In genomic region chr17:62625646-62626020, GRCm38 (mm10) we compare ENCODE assay signal across 15 mouse cellular contexts.
DNase-seq lines count a peak whose midpoint lies in the region; ATAC-seq and TF ChIP-seq lines count a peak whose summit lies in the region.
"Had no signal": no experiment of that assay in that cellular context is flagged by ENCODE, and none has a peak within 500 bp of the region (broad histone marks: within the 10 kb centered on the region; RNA-seq: fewer than 3 reads in every experiment).

No protein-coding gene starts in this region.

- no peak for TF ChIP-seq CTCF in stomach, postnatal 0 days (IDR thresholded peaks at IDR 0.05; ENCODE audit: low read depth)

- no peaks in the 10 kb centered on the region for H3K9me3 ChIP-seq in neural tube, embryonic 11.5 days (ENCODE audit: control insufficient read depth, low read length)
- H3K9me3 ChIP-seq in stomach, postnatal 0 days (ENCODE audit: control insufficient read depth, low read length): no peaks in the 10 kb centered on the region
- H3K9me3 ChIP-seq: limb, embryonic 12.5 days had no signal

- H3K4me3 ChIP-seq in neural tube, embryonic 11.5 days (ENCODE audit: low read depth, low read length): no peak overlapping the region
- no peak overlapping the region for H3K4me3 ChIP-seq in stomach, postnatal 0 days (ENCODE audit: low read depth, low read length)
- H3K4me3 ChIP-seq: limb, embryonic 12.5 days; megakaryocyte, embryonic 14.5 days had no signal

- no peak for TF ChIP-seq EP300 in stomach, postnatal 0 days (optimal IDR thresholded peaks at IDR 0.05)

- no peak overlapping the region for H3K27ac ChIP-seq in neural tube, embryonic 11.5 days (ENCODE audit: low read depth, low read length)
- no peak overlapping the region for H3K27ac ChIP-seq in stomach, postnatal 0 days (replicated peaks)
- H3K27ac ChIP-seq: limb, embryonic 12.5 days had no signal

- H3K36me3 ChIP-seq in neural tube, embryonic 11.5 days (ENCODE audit: control insufficient read depth, insufficient read depth, low read length): no peaks in the 10 kb centered on the region
- no peaks in the 10 kb centered on the region for H3K36me3 ChIP-seq in stomach, postnatal 0 days (ENCODE audit: control insufficient read depth, insufficient read depth, low read length)
- H3K36me3 ChIP-seq: limb, embryonic 12.5 days had no signal

- ATAC-seq in neural tube, embryonic 11.5 days (ENCODE audit: insufficient read depth, low FRiP score, low TSS enrichment): no peak
- no peak for ATAC-seq in frontal cortex, adult (ENCODE audit: low TSS enrichment)
- ATAC-seq in stomach, postnatal 0 days (ENCODE audit: low FRiP score, low TSS enrichment): no peak

- H3K9ac ChIP-seq in neural tube, embryonic 11.5 days (ENCODE audit: low read length): no peak overlapping the region
- H3K9ac ChIP-seq in stomach, postnatal 0 days (ENCODE audit: low read length): no peak overlapping the region
- H3K9ac ChIP-seq: limb, embryonic 12.5 days; lung, embryonic 14.5 days had no signal

- peak; percentile 57 to 76 for DNase-seq in cerebellum, postnatal 10 days
- DNase-seq in cerebellum, adult 9-11 months: no peak
- peak; percentile 45 for DNase-seq in neural tube, embryonic 11.5 days (ENCODE audit: low spot score)
- DNase-seq in neural tube, embryonic 10.5 days (ENCODE audit: extremely low spot score, low spot score): no peak
- DNase-seq in mesoderm, embryonic 11.5 days (ENCODE audit: low read depth, low spot score): peak; percentile 53
- DNase-seq in right cerebral cortex, postnatal 4 days: no peak
- no peak for DNase-seq in stomach, postnatal 0 days (ENCODE audit: low spot score)
- DNase-seq: gastrocnemius, postnatal 14 days; kidney, adult 9 months; layer of hippocampus, adult 9-11 months; lung, embryonic 14.5 days; spleen, adult 18-20 months had no signal

- peaks cover 13% of the 10 kb centered on the region for H3K4me1 ChIP-seq in neural tube, embryonic 11.5 days (ENCODE audit: control insufficient read depth, insufficient read depth, low read length)
- H3K4me1 ChIP-seq in stomach, postnatal 0 days (replicated peaks; ENCODE audit: control insufficient read depth, insufficient read depth): no peaks in the 10 kb centered on the region
- H3K4me1 ChIP-seq: megakaryocyte, embryonic 14.5 days had no signal

- no peaks in the 10 kb centered on the region for H3K27me3 ChIP-seq in neural tube, embryonic 11.5 days (ENCODE audit: control insufficient read depth, insufficient read depth, low read length)
- no peaks in the 10 kb centered on the region for H3K27me3 ChIP-seq in stomach, postnatal 0 days (ENCODE audit: control insufficient read depth, insufficient read depth, low read length)
- H3K27me3 ChIP-seq: limb, embryonic 12.5 days; megakaryocyte, embryonic 14.5 days had no signal

- 44% methylated on average over 8 of the region's 8 CpGs for WGBS in neural tube, embryonic 11.5 days
- WGBS in stomach, postnatal 0 days: 75% methylated on average over 8 of the region's 8 CpGs

- H3K4me2 ChIP-seq in neural tube, embryonic 11.5 days (ENCODE audit: low read depth): no peak overlapping the region
- no peak overlapping the region for H3K4me2 ChIP-seq in stomach, postnatal 0 days (replicated peaks; ENCODE audit: low read depth)
- H3K4me2 ChIP-seq: limb, embryonic 12.5 days; lung, embryonic 14.5 days had no signal

Comparison
In these comparisons a context has a peak if more than half of its experiments do, and no peak if none do; other contexts are left out.
1. DNase-seq: peak in cerebellum, postnatal 10 days (2 of 2), neural tube, embryonic 11.5 days (single experiment) and mesoderm, embryonic 11.5 days (single experiment); none in cerebellum, adult 9-11 months (single experiment), neural tube, embryonic 10.5 days (single experiment), right cerebral cortex, postnatal 4 days (single experiment) and stomach, postnatal 0 days (single experiment).